Mouse (Mus musculus) olfactory bulb, adult 2 months (tissue): ENCODE measurements around the gene Gm8108. TPM values are rescaled to one million over a fixed set of nuclear protein-coding genes. Genes with fewer than 3 reads are reported as not detected.
"Not testable (repeated sequence)": the region's sequence is repeated elsewhere in the genome, so short reads cannot be mapped to it uniquely, and the experiment has no call there.

Experiments
- H3K27ac ChIP-seq: fragments of 200-500 bp; 2 replicates; pipeline ENCODE4 v1.5.1; 2012; ENCODE audit warnings: low read depth, low read length; ENCODE audit not compliant: insufficient read depth
- H3K4me1 ChIP-seq: fragments of 200-500 bp; 2 replicates; pipeline ENCODE4 v1.6.1; 2012; ENCODE audit warnings: low read length; ENCODE audit not compliant: control insufficient read depth, insufficient read depth
- H3K4me3 ChIP-seq: fragments of 200-500 bp; 2 replicates; pipeline ENCODE4 v1.5.1; 2012; ENCODE audit warnings: mild to moderate bottlenecking, low read depth, low read length, moderate library complexity; ENCODE audit not compliant: insufficient read depth
- WGBS: fragments of 180-500 bp; shearing (Covaris S2); methylation state at CpG from one replicate; pipeline ENCODE4 v1.1.7; 2018; 5-methylcytosine and 5-hydroxymethylcytosine counted together
- polyA plus RNA-seq: library from polyadenylated mRNA; stranded (reverse); fragments of >200 nt; gene quantifications from 2 replicates; pipeline ENCODE4 v1.2.4, GENCODE M21; 2012; ENCODE audit warnings: low replicate concordance; ENCODE audit not compliant: missing spikeins, insufficient read depth, insufficient read length

Gene Gm8108
- polyA plus RNA-seq: not detected in 2 replicates

GRCm38 (mm10) chr14:4110426-4110825 is at the start of gene Gm8108:
Gene Gm8108 (plus strand): TSS chr14:4110526.
- 2% methylated on average over 36 of the region's 37 CpGs for WGBS
- H3K4me3 ChIP-seq: peak within 1 kb of the TSS; percentile 27
- not testable (repeated sequence) for H3K4me1 ChIP-seq, H3K27ac ChIP-seq

- H3K27ac ChIP-seq, H3K4me3 ChIP-seq, H3K4me1 ChIP-seq: not testable (repeated sequence)
- WGBS: 68% methylated on average over 3 of the region's 3 CpGs
These were observed 26.5 kb upstream of the Gm8108 start, which contains the start of gene Gm3115 for GRCm38 (mm10) chr14:4083820-4084219. Gene Gm3115 (plus strand): TSS chr14:4084120.

GRCm38 (mm10) chr14:4141646-4142045 is 31.3 kb downstream of the Gm8108 start:
- H3K27ac ChIP-seq, H3K4me3 ChIP-seq, H3K4me1 ChIP-seq: not testable (repeated sequence)
- WGBS: 96% methylated on average over 4 of the region's 4 CpGs

GRCm38 (mm10) chr14:4164730-4165129 is 54.4 kb downstream of the Gm8108 start, which contains the start of gene Gm3127:
Gene Gm3127 (plus strand): TSS chr14:4165030.
- not testable (repeated sequence) for H3K4me3 ChIP-seq, H3K4me1 ChIP-seq, H3K27ac ChIP-seq
- 75% methylated on average over 1 of the region's 2 CpGs for WGBS

- not testable (repeated sequence) for H3K4me1 ChIP-seq, H3K27ac ChIP-seq
- H3K4me3 ChIP-seq: peak overlapping the region; percentile 24
- WGBS: 3% methylated on average over 14 of the region's 14 CpGs
These were observed 71.7 kb downstream of the Gm8108 start for GRCm38 (mm10) chr14:4182030-4182429.

Other genes starting within 250 kb of the Gm8108 start
- gene Gm2916, start 226.4 kb upstream of the Gm8108 start, polyA plus RNA-seq: not detected in 2 replicates
- gene Gm3029, start 178.8 kb upstream of the Gm8108 start, polyA plus RNA-seq: not detected in 2 replicates
- gene Gm3095, start 147.0 kb upstream of the Gm8108 start, polyA plus RNA-seq: not detected in 2 replicates
- not detected in 2 replicates for gene Gm3099, start 112.1 kb upstream of the Gm8108 start, polyA plus RNA-seq
- not detected in 2 replicates for gene Gm5796, start 86.6 kb upstream of the Gm8108 start, polyA plus RNA-seq
- not detected in 2 replicates for gene Gm3115, start 26.4 kb upstream of the Gm8108 start, polyA plus RNA-seq
- gene Gm3127, start 54.5 kb downstream of the Gm8108 start, polyA plus RNA-seq: not detected in 2 replicates
- not detected in 2 replicates for gene Gm2974, start 72.0 kb downstream of the Gm8108 start, polyA plus RNA-seq
- gene Gm3138, start 139.1 kb downstream of the Gm8108 start, polyA plus RNA-seq: not detected in 2 replicates
- gene Gm3149, start 206.8 kb downstream of the Gm8108 start, polyA plus RNA-seq: not detected in 2 replicates
- not detected in 2 replicates for gene 2610042L04Rik, start 224.2 kb downstream of the Gm8108 start, polyA plus RNA-seq